Mouse (Mus musculus) CD8-positive naive resting alpha-beta T cell, adult 2 months (primary cell): ENCODE results near the gene Tmem151b.
A peak's percentile ranks its signal among the peaks of the same experiment; 100 is the strongest.

Experiments
- DNase-seq, 2 experiments: peaks; one replicate each; pipeline ENCODE4 v3.0.0; 2022; ENCODE audit warnings: low read depth in 2 of 2, low spot score in 2 of 2

Tmem151b gene

DNA sequence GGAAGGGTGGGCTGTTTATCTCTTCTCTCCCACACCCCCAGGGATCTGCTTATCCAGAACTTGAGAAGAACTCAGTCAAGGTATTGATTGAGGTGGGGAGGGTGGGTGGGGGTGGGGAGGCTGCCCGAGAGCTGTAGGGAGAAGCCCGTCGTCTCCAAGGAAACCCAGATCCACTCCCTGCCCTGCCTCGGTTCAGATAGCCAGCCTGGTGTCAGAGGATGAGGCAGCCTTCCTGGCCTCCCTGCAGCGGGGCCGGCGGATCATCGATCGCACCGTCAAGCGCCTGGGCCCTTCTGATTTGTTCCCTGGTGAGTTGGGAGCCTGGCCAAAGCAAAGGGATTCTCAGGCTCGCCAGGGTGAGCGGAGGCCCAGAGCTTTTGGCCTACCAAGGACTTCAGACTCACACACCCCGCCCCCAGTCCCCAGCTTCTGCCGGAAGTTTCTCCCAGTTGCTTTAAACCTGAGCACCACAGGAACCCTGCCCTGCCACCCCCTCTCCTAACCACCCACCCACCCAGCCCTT is 34.2 kb downstream of the Tmem151b start:
- DNase-seq, result no peak

DNA sequence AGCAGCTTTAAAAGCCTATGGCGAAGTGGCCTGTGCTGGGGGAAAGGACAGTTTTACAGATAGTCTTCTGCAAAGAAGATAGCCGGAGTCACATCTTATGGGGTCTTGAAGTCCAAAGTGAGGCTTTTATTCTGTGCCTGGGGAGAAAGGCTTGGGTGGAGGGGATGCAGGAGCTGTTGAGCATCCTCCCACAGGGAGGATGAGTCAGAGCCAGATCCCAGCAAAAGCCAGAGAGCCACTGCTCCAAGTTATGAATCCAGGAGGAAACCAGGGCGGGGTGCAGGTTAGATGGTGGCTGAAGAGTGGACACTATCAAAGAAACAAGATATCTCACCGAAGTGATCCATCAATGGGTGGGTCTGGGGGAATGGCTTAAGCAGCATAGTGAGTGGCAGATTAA is 37.7 kb downstream of the Tmem151b start:
- no peak for DNase-seq

DNA sequence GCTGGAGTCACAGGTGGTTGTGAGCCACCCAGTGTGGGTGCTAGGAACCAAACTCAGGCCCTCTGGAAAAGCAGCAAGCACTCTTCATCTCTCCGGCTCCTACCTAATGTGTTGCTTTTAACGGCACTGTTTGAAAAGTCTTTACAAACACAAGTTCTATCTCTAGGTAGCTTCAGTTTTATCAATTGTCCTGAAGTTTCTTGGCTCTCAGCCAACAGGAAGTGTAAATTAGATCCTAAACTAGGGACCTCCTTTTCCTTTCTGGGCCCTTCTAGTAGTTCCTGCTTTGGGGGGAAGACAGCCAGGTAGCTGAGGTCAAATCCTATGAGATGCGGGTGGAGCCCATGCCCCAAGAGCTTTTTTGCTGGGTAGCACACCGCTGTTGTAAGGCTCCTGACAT is 38.6 kb downstream of the Tmem151b start:
- DNase-seq, result no peak

DNA sequence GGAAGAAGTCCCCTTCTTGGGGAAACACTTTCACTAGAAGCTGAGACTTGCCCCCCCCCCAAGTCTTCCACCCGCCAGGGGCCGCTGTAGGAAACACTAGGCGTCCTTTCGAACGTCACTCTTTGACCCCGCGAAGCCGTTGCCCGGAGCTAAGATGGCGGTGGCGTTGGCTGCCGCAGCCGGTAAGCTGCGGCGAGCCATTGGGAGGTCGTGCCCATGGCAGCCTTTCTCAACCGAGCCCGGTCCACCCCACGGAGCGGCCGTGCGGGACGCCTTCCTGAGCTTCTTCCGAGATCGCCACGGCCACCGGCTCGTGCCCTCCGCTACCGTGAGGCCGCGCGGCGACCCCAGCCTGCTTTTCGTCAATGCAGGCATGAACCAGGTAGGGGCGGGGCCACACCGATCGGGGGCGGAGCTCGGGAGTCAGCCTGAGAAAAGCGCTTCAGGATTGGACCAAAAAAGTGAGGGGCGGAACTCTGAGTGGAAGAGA is 42.7 kb downstream of the Tmem151b start, which contains the start of gene Aars2:
TSS of gene Aars2 (plus strand) at position 142 of the 490 bp plus-strand sequence.
- DNase-seq, result peak; percentile 90 to 95

DNA sequence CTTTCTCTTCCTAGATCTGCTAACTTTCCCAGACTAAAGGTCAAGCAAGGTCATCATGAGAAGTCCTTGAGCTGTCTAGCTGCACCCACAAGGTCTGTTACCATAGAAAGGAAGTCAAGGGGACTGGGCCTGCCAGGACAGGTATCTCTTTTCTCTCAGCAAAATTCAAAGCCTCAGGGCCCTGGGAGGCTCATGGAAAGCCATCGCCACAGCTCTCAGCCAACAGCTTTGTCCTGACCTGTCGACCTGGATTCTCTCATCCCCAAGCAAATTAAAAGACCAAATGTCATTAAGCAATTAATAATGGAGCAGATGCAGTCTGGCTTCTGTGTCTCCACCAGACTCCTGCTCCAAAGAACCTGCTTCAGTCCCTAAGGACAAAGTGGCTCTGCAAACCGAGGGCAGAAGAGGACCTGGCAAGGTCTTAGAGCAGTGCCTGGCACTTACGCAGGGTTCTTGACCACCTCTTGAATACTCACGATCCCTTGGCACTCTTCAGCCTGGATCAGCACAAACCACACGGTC is 43.5 kb downstream of the Tmem151b start:
- no peak for DNase-seq

DNA sequence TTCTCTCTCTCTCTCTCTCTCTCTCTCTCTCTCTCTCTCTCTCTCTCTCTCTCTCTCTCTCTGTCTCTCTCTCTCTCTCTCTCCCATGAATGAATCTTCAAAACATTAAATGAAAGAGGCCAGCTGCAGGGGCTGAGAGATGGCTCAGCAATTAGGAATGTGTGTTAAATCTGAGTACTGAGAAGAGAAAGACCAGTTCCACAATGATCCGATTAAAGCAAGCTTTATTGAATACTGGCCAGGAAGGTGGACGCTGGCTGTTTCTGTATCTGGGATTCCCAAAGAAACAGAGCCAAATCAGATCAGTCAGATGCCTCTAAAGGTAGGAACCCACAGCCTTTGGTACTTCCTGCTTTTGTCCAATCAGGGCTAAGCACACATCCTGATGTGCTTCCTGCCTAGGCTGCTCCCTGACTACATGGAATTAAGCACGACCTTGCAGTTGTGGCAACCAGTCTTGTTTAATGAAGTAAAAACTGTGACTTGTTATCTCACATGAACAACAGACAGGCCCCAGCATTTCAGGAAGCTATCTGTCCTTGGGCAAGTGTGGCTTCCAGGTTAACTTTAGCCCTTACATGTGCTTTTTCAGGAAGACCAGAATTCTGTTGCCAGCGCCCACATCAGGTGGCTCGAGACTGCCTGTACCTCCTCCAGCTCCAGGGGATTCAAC is 46.0 kb downstream of the Tmem151b start:
- no peak for DNase-seq

DNA sequence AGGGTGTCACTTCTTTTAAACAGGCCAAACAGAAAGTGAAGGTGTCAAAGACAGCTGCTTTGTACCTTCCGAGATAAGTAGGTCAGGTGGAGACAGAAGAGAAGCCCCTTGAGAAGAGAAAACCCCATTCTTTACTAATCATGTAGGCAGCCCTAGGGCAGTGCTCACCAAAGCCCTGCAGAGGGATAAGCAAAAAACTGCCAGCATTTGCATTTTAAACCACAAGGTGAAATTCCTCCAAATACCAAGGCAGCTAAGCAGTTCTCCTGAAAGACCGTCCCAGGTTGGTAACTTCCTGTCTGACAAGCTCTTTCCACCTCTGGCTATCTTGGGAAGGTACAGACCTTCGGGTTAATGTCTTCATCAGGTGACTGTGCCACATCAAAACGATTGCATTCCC is 47.2 kb downstream of the Tmem151b start:
- no peak for DNase-seq

DNA sequence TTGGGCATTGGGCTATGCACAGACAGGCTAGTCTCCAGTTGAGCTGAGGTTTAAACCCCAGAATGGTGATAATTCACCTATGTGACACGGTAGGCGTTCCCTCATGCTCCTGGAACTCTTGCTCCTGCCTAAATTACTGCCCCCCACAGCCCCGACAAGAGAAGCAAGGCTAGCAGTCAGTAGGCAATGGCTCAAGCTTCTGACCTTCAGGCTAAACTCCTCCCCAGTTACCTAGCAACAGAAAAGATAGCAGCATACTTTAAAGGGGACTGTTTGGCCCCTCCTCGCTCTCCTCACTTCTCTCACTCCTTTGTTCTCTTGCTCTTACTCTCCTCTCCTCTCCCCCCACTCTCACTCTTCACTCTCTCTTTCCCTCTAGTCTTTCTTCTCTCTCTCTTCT is 48.5 kb downstream of the Tmem151b start:
- no peak for DNase-seq

DNA sequence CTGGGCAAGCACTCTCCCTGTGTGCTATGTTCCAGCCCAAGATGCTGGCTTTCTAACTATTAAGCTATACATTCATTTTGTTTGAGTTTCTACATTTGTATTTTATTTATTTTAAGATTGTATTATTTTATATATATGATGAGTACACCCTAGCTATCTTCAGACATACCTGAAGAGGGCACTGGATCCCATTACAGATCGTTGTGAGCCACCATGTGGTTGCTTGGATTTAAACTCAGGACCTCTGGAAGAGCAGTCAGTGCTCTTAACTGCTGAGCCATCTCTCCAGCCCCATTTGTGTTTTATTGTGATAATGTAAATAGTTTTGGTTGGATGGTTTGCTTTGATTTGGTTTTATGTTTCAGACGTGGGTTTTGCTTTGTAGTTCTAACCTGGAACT is 50.0 kb downstream of the Tmem151b start:
- DNase-seq, result no peak

DNA sequence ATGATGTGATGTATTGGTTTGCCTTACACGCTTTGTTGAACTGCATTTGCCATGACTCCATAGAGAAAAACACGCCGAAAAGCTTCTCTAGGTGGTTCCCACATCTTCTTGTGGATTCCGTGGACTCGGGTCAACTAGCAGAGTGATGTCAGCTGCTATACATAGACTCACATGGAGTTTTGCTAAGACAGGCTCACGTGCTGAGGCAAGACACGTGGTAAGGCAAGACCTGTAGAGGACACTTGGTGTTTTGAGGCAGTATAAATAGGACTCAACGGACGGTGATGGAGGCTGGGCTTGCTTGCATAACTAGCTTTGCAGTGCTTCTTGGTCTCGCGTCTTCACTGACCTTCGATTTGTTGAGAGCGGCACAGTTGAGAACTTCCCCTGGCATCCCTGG is 51.1 kb downstream of the Tmem151b start:
- DNase-seq, result no peak

DNA sequence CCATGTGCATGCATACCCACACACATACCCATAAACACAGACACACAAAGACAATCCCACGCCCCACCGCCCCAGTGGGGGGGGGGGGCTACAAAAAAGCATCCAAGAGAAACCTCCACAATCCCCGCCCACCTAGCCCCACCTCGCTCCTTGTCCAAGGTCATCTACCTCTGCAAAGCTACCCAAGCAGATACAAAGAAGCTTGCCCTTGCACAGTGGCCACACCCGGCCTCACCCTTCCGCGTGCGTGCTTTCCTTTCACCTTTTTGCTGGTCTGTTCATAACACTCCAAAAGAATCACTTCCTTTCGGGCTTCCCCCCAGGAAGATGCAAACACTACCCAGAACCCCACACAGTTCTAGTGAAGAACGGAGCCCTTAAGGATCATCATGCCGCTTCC is 54.1 kb downstream of the Tmem151b start:
- DNase-seq, result no peak
